Mouse (Mus musculus) E14TG2a.4 (cell line): ENCODE results near the gene 4930404N11Rik.

Experiments
- CTCF ChIP-seq: conservative IDR thresholded peaks from 2 replicates; pipeline ENCODE4 v1.5.1; 2014; ENCODE audit warnings: low read length
- NANOG ChIP-seq: IDR thresholded peaks from 2 replicates; pipeline ENCODE4 v1.6.1; 2014; ENCODE audit warnings: borderline replicate concordance, low read length, mixed read lengths

DNA sequence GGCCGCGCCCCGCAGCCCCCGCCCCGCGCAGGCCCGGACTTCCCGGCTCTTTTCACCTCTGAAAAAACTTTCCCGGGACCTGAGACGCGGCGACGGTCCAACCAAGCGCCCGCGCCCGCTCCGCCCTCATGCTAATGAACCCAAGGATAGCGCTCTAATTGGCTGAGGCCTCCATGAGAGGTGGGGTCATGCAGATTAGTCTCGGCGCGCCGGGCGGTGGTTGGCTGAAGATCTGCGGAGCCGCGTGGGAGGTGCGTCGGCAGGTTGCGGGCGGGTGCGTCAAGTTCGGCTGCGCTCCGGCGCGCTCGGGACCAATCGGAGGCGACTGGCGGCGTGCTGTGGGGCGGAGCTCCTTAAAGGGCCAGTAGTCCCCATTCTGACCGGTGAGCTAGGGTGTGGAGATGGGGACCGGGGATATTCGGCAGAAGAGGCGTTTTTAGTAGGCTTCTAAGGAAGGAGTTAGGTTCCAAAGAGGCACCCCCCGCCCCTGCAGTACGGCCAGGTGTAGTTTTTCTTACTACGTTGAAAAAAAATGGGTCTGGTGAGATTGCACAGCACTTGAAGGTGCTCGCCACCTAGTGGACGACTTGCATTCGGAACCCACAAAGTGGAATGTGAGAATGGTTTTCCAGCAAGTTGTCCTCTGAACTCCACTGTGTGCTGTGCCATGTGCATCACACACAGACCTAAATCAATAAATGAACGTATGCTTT lies 15.1 kb downstream of the 4930404N11Rik start, which contains the start of gene Hmg20b:
- peak; percentile 90 for TF ChIP-seq CTCF
- TF ChIP-seq NANOG: no peak
